Mouse (Mus musculus) kidney, postnatal 25 days (tissue): Measurements from ENCODE around the gene Arhgap4.

Source experiments
- DNase-seq, 2 experiments: peaks; one replicate each; pipeline ENCODE4 v3.0.0; 2021; ENCODE audit warnings: mixed read lengths in 2 of 2

Gene Arhgap4

GRCm38 (mm10) chrX:73914827-73915703 is 6.6 kb downstream of the Arhgap4 start:
- DNase-seq: peak; percentile 95 to 97

GRCm38 (mm10) chrX:73911588-73911987 is 10.1 kb downstream of the Arhgap4 start:
- no peak for DNase-seq

GRCm38 (mm10) chrX:73911156-73911555 is 10.5 kb downstream of the Arhgap4 start:
- DNase-seq: peak in 1 of 2 experiments; percentile 48

GRCm38 (mm10) chrX:73910451-73910850 is 11.2 kb downstream of the Arhgap4 start:
- no peak for DNase-seq

GRCm38 (mm10) chrX:73910049-73910448 is 11.6 kb downstream of the Arhgap4 start:
- DNase-seq: no peak

GRCm38 (mm10) chrX:73897959-73898358 is 23.7 kb downstream of the Arhgap4 start:
- DNase-seq: no peak

GRCm38 (mm10) chrX:73895719-73896118 is 26.0 kb downstream of the Arhgap4 start, which contains the start of gene L1cam:
L1cam (minus strand) TSS chrX:73896105.
- DNase-seq: peak; percentile 56 to 78

GRCm38 (mm10) chrX:73892833-73893232 is 28.8 kb downstream of the Arhgap4 start:
- no peak for DNase-seq

GRCm38 (mm10) chrX:73891551-73892152 is 30.0 kb downstream of the Arhgap4 start, which contains the start of gene Avpr2:
Avpr2 (plus strand) TSS chrX:73892102.
- peak; percentile 49 to 65 for DNase-seq

- peak; percentile 18 to 61 for DNase-seq
Measured at GRCm38 (mm10) chrX:73881463-73881862, 40.2 kb downstream of the Arhgap4 start.

GRCm38 (mm10) chrX:73881036-73881427 is 40.6 kb downstream of the Arhgap4 start:
- DNase-seq: no peak

- DNase-seq: peak; percentile 42 to 69
Measured at GRCm38 (mm10) chrX:73880194-73881035, 41.3 kb downstream of the Arhgap4 start.

GRCm38 (mm10) chrX:73877014-73877413 is 44.7 kb downstream of the Arhgap4 start:
- no peak for DNase-seq

GRCm38 (mm10) chrX:73875881-73876280 is 45.8 kb downstream of the Arhgap4 start:
- DNase-seq: no peak

- no peak for DNase-seq
Measured at GRCm38 (mm10) chrX:73871956-73872355, 49.7 kb downstream of the Arhgap4 start.

GRCm38 (mm10) chrX:73871474-73871873 is 50.2 kb downstream of the Arhgap4 start:
- no peak for DNase-seq

- peak in 1 of 2 experiments; percentile 32 for DNase-seq
Measured at GRCm38 (mm10) chrX:73869334-73869733, 52.3 kb downstream of the Arhgap4 start.

- no peak for DNase-seq
Measured at GRCm38 (mm10) chrX:73867852-73868251, 53.8 kb downstream of the Arhgap4 start.

GRCm38 (mm10) chrX:73867256-73867655 is 54.4 kb downstream of the Arhgap4 start:
- DNase-seq: no peak

- DNase-seq: no peak
Measured at GRCm38 (mm10) chrX:73864692-73865091, 57.0 kb downstream of the Arhgap4 start.

- no peak for DNase-seq
Measured at GRCm38 (mm10) chrX:73855087-73855408, 66.6 kb downstream of the Arhgap4 start.

GRCm38 (mm10) chrX:73854326-73855086 is 67.2 kb downstream of the Arhgap4 start:
- DNase-seq: no peak
